Mouse (Mus musculus) kidney, adult 18-20 months (tissue): Measurements from ENCODE around the gene Rab3gap2.
A peak's percentile ranks its signal among the peaks of the same experiment; 100 is the strongest.

Experiments used
- DNase-seq: peaks from one replicate; pipeline ENCODE4 v3.0.0; 2021

Gene Rab3gap2

GRCm38 (mm10) chr1:185227766-185228165, 23.8 kb downstream of the Rab3gap2 start:
- no peak for DNase-seq

- no peak for DNase-seq
These were observed 25.7 kb downstream of the Rab3gap2 start for GRCm38 (mm10) chr1:185229406-185230201.

DNA sequence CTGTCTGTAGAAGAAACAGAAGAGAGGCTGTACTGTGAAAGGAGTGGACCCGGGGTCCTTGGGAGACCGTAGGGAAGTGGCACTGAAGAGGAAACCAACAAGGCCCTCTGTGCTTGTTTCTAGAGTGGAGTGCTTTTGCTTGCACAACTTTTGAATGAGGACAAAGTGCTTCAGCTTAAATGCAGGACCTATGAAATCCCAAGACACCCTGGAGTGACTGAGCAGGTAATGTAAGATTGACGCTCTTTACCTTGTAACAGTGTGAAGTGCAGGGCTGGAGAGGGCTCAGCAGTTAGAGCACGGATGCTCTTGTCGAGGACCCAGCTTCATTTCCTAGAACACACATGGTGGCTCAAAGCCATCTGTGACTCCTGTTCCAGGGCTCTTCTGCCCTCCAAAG, 31.9 kb downstream of the Rab3gap2 start:
- no peak for DNase-seq

GRCm38 (mm10) chr1:185236530-185236929, 32.6 kb downstream of the Rab3gap2 start:
- no peak for DNase-seq

DNA sequence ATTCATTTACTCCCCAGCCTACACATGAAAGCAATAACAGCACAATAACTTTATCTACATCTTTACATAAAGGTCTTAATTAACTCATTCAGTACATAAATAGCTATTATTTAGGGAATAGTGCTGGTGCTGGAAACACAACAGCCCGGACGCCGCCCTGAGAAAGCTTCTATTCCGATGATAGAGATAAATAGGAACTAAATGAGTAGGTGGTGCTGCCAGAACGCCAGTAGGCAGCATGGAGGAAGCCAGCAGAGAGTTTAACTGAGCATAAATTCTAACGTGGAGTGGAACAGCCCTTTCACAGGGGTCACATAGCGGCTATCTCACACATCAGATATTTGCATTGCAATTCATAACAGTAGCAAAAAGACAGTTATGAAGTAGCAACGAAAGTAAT, 39.1 kb downstream of the Rab3gap2 start:
- DNase-seq = no peak

GRCm38 (mm10) chr1:185245456-185245855, 41.5 kb downstream of the Rab3gap2 start:
- no peak for DNase-seq

DNA sequence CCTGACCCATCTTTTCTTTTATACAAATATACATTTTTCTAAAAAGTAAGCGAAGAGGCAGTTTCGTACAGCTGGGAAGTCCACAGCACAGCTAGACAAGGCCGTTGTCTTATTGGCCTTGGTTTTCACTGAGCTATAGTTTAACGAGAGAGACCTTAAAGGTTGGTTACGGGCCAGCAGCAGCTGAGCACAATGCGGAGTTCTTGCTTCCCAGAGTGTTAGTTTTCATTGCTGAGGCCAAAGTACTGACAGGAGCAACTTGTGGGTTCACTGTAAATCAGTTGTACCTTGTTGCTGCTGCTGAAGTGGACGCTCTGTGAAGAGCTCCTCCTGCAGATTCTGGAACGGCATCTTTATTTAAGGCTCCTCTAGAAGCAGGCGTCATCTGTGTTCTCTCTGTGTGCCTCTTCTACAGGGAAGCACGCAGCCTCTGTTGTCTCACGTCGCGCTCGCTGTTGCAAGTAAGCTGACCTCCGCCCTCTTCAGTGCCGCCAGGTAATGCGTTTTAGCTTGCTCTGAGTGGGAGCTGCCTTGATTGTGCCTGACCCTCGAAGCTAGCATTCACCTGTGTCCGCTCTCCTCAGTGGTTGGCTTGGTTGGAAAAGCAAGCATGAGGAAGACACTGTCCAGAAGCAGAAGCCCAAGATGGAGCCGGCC, 43.6 kb downstream of the Rab3gap2 start:
- no peak for DNase-seq

DNA sequence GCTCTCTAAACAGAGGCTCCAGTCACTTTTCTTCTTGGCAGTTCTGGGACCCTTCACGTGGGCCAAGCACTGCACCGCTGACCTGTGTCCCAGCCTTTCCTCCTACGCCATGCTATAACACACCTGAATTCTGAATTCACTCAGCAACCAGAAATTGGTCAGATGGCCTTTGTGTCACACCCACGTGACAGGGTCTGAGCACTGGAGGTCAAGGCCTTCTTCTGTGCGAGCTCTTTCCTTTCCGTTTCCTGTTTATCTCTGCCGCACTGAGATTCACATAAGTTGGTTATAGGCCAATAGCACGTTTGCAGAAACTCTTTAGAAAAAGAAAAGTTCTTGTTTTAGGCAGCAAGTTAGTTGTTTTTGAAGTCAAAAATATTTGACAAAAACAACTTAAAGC, 44.8 kb downstream of the Rab3gap2 start:
- no peak for DNase-seq

GRCm38 (mm10) chr1:185252351-185252750, 48.4 kb downstream of the Rab3gap2 start:
- no peak for DNase-seq

- no peak for DNase-seq
These were observed 49.4 kb downstream of the Rab3gap2 start for GRCm38 (mm10) chr1:185253140-185253892.

- DNase-seq = no peak
These were observed 51.4 kb downstream of the Rab3gap2 start for GRCm38 (mm10) chr1:185255336-185255735.

DNA sequence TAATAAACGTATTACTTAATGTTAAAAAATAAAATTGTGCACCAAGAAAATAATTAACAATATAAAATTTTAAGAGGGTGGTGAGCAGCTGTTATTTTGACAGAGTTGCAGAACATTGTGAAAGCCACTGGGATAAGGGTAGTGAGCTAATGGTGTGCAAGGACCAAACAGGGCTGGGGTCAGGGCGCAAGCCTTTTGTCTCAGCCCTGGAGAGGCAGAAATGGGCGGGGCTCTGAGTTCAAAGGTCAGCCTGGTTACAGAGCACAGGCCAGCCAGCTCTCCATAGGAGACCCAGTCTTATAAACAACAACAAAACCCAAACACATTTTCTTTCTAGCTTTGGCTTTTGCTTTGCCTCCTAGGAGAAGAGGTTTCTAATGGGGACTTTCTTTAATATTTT, 52.8 kb downstream of the Rab3gap2 start:
- peak; percentile 35 for DNase-seq

- no peak for DNase-seq
These were observed 58.6 kb downstream of the Rab3gap2 start for GRCm38 (mm10) chr1:185262565-185262964.

DNA sequence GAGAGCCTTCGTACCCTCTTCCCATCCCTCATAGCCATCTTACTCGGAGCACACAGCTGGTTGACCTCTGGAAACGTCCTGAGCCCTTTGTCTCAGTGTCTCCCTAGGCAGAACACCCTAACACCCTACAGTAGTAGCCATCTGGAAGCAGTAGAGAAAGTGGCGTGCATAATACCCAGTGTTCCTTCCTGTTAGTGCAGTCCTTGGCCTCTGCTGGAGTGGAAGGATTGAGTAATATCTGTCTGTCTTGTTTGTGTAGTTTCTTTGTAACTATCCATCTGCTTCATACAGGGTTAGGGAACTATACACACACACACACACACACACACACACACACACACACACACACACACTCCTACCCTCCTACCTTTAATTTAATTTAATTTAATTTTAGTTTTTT, 64.8 kb downstream of the Rab3gap2 start:
- DNase-seq = no peak

GRCm38 (mm10) chr1:185270403-185271097, 66.6 kb downstream of the Rab3gap2 start:
- no peak for DNase-seq

DNA sequence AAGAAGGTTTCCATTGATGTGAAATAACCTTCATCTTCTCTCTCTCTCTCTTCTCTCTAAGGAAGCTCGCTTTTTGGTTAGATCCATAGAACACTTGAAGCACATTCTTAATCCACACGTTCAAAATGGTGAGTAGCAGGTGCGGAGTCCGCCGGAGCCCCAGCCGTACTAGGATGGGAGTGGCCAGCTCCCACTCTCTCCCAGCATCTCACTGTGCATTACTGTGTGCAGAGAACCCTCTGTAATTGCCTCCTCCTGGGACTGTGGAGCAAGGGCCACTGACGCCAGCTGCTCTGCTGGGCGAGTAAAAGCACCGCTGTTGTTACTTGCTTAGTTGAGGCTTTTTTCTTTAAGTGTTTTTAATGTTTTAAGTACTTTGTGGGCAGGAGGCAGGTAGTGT, 67.5 kb downstream of the Rab3gap2 start:
- no peak for DNase-seq

- no peak for DNase-seq
These were observed 71.1 kb downstream of the Rab3gap2 start for GRCm38 (mm10) chr1:185274819-185275545.

- no peak for DNase-seq
These were observed 72.1 kb downstream of the Rab3gap2 start for GRCm38 (mm10) chr1:185275976-185276375.

DNA sequence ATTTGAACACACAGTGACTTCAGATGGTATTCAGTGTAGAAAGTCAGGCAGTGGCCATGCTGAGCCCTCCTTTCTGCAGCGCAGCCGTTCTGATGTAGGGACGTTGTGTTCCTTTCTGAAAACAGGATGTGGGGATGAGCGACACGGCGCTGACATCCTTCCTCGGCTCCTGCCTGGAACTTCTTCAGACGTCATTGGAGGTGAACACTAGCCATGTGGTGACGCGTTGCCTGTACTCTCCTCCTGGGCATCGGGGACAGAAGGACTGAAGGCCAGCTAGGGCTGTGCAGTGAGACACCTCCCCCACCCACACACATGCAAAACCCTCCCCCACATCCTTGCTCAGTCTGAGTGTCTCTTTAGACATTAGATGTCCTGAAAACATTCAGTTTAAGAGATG, 73.1 kb downstream of the Rab3gap2 start:
- DNase-seq = peak; percentile 28

GRCm38 (mm10) chr1:185279288-185279687, 75.4 kb downstream of the Rab3gap2 start:
- no peak for DNase-seq

DNA sequence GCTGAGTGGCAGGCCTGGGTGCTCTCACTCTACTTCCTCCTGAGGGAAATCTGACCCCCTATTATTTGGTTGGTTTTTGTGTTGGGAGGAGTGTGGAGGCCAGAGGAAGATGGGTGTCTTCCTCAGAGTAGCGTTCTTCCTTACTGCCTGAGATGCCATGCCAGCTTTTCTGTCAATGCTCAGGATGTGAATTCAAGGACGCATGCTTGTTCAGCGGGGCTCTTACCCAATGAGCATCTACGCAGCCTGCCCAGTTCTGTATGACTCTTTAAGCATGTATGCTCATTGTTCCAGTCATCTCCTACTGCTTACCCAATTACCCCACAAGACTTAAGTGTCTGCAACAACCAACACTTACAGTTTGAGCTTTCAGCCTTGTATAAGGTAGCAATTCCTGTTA, 76.7 kb downstream of the Rab3gap2 start:
- no peak for DNase-seq

DNA sequence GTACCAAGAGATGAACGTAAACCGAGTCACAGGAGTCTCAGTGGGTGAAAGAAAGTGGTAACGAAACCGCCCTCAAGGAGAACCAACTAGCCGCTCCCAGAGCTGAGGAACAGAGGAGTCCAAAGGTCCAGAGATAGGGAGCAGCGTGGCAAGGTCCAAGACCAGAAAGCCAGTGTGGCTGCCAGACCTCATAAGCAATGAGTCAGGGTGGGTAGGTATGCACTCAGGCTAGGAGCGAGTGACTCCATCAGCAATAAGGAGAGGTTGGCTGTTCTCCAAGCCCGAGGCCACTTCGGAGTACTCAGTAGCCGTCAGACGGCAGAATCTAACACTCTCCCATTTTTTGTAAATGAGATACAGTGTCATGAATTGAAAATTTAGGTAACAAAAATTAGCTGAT, 78.9 kb downstream of the Rab3gap2 start:
- DNase-seq = peak; percentile 40
